Mouse (Mus musculus) lung, adult 10 weeks (tissue): Measurements from ENCODE around the gene Nelfb. TPM values are rescaled to one million over a fixed set of nuclear protein-coding genes. Genes with fewer than 3 reads are reported as not detected.

ENCODE experiments used
- polyA plus RNA-seq: library from polyadenylated mRNA; stranded (reverse); fragments of 350-450 nt; fragmentation: Illumina TruSeq; extraction: RNeasy Lipid Tissue Mini Kit (QIAGEN cat#74804); gene quantifications from one replicate; pipeline ENCODE4 v1.2.3, GENCODE M21; 2014; ENCODE audit warnings: low read depth, low replicate concordance; ENCODE audit not compliant: insufficient read depth

Gene Nelfb
- polyA plus RNA-seq = 41.8 TPM

GRCm38 (mm10) chr2:25211121-25211670, at the start of gene Nelfb:
Gene Nelfb (minus strand): TSS chr2:25211489.

DNA sequence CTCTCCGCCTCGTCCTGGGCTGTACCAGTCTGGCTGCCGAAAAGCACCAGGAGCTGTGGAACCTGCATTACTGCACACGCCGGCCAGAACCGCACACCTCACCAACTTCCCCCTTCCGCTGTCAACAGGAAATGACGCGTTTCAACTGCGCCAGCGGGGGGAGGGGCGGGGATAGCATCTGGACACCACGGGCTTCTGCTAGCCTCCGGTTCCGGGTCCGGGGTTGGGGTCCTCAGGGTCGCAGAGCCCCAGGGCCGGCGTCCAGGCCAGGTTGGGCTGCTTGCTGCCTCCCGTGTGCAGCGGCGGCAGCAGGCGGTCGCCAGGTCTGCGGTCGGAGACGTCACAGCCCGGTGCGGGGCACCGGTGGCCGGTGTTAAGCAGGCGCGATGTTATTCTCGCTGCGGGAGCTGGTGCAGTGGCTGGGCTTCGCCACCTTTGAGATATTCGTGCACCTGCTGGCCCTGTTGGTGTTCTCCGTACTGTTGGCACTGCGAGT, 44.0 kb upstream of the Nelfb start, which contains the start of gene Tmem203:
TSS of gene Tmem203 (plus strand) at position 156 of the 496 bp plus-strand sequence.

GRCm38 (mm10) chr2:25246183-25247072, 35.1 kb upstream of the Nelfb start, which contains the start of gene AL732309.1:
Gene AL732309.1 (minus strand): TSS chr2:25246863.

DNA sequence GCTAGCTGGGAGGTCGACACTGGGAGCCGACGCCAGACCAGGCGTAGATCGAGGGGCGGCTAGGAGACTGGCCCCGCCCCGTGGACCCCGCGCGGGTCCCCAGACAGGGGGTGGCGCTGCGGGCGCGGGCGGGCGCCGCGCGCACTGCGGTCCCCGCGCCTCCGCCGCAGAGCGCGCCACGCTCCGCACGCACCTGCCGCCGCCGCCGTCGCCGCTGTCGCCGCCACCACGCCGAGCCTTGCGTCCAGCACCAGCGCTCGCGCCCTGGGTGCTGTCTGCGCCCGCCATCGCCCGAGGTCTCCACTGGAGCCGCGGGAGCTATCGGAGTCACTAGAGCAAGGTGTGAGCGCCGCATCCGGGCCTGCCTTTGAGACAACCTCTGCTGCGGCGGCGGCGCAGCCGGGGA, 30.8 kb upstream of the Nelfb start, which contains the start of the genes Rnf208 and Cysrt1:
TSS of gene Rnf208 (plus strand) at position 155 of the 406 bp plus-strand sequence.
TSS of gene Cysrt1 (minus strand) at position 352 of the 406 bp plus-strand sequence.

GRCm38 (mm10) chr2:25236614-25237013, 25.3 kb upstream of the Nelfb start, which contains the start of gene Rnf224:
Gene Rnf224 (minus strand): TSS chr2:25236787.

DNA sequence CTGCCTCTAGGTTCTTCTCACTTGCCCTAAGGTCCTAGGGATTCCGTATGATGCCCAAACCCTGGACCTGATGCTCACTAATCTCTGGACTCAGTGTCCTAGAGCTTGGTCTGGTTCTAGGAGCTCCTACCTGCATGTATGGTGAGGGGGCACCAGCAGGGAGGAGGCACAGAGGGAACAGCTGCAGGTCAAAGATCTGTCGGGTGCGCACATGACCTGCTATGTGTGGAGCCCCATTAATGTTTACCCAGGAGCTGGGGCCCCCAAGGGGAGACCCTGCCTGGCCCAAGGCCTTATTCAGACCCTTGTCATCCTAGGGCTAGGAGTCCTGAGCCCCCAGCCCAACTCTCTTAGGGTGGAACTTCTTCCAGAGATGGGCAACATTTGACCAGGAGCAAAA, 22.8 kb upstream of the Nelfb start, which contains the start of gene Slc34a3:
TSS of gene Slc34a3 (minus strand) at position 315 of the 400 bp plus-strand sequence.

GRCm38 (mm10) chr2:25224492-25224765, 13.1 kb upstream of the Nelfb start, which contains the start of gene Tubb4b:
Gene Tubb4b (minus strand): TSS chr2:25224702.

GRCm38 (mm10) chr2:25218445-25218844, 7.2 kb upstream of the Nelfb start, which contains the start of gene Fam166a:
Gene Fam166a (plus strand): TSS chr2:25218745.

DNA sequence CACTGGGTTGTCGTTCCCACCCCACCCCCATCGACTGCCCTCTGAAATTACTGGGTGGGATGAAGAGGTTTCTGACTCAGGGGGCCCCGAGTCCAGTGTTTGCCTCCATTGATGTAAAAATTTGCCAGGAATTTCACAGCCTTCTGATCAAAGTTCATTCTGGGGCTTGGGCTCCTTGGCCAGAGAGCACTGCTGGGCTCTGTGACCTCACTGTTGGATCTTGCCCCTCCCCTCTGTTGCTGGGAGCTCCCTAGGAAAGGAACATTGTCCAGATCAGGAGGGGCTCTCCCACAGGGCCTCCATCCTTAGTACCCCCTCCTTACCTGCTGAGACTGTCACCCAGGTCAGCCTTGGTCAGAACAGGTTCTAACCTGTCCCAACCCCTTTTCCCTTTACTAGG, 3.2 kb upstream of the Nelfb start, which contains the start of gene Stpg3:
TSS of gene Stpg3 (minus strand) at position 194 of the 400 bp plus-strand sequence.

GRCm38 (mm10) chr2:25196172-25196954, 14.9 kb downstream of the Nelfb start, which contains the start of gene Tor4a:
Gene Tor4a (minus strand): TSS chr2:25196886.

GRCm38 (mm10) chr2:25180478-25180903, 30.8 kb downstream of the Nelfb start, which contains the start of gene Nrarp:
Gene Nrarp (plus strand): TSS chr2:25180758.

Other genes starting within 250 kb of the Nelfb start
- gene Dph7, start 249.1 kb downstream of the Nelfb start, polyA plus RNA-seq = 12.6 TPM
- 58.2 TPM for gene Mrpl41, start 236.4 kb downstream of the Nelfb start, polyA plus RNA-seq
- gene Pnpla7, start 235.5 kb downstream of the Nelfb start, polyA plus RNA-seq = 13.0 TPM
- gene Nsmf, start 157.1 kb downstream of the Nelfb start, polyA plus RNA-seq = 29.3 TPM
- gene Entpd8, start 131.2 kb downstream of the Nelfb start, polyA plus RNA-seq = 2.4 TPM
- 1.9 TPM for gene Noxa1, start 116.3 kb downstream of the Nelfb start, polyA plus RNA-seq
- 28.7 TPM for gene Nrarp, start 30.7 kb downstream of the Nelfb start, polyA plus RNA-seq
- 18.3 TPM for gene Tor4a, start 14.6 kb downstream of the Nelfb start, polyA plus RNA-seq
- not detected for gene Stpg3, start 3.1 kb upstream of the Nelfb start, polyA plus RNA-seq
- not detected for gene Fam166a, start 7.3 kb upstream of the Nelfb start, polyA plus RNA-seq
- gene Tubb4b, start 13.2 kb upstream of the Nelfb start, polyA plus RNA-seq = 379 TPM
- not detected for gene Slc34a3, start 22.9 kb upstream of the Nelfb start, polyA plus RNA-seq
- not detected for gene Rnf224, start 25.3 kb upstream of the Nelfb start, polyA plus RNA-seq
- gene Rnf208, start 30.8 kb upstream of the Nelfb start, polyA plus RNA-seq = 2.1 TPM
- gene Cysrt1, start 31.0 kb upstream of the Nelfb start, polyA plus RNA-seq = 0.30 TPM
- gene AL732309.1, start 35.4 kb upstream of the Nelfb start, polyA plus RNA-seq = 6.2 TPM
- 15.5 TPM for gene Tmem203, start 44.0 kb upstream of the Nelfb start, polyA plus RNA-seq
- 6.2 TPM for gene Tprn, start 51.1 kb upstream of the Nelfb start, polyA plus RNA-seq
- gene Ssna1, start 60.9 kb upstream of the Nelfb start, polyA plus RNA-seq = 68.9 TPM
- gene Anapc2, start 61.0 kb upstream of the Nelfb start, polyA plus RNA-seq = 38.0 TPM
- not detected for gene Tmem210, start 76.7 kb upstream of the Nelfb start, polyA plus RNA-seq
- gene Lrrc26, start 78.4 kb upstream of the Nelfb start, polyA plus RNA-seq = 22.2 TPM
- gene Grin1, start 107.7 kb upstream of the Nelfb start, polyA plus RNA-seq = not detected
- gene Man1b1, start 120.8 kb upstream of the Nelfb start, polyA plus RNA-seq = 31.9 TPM
- 18.5 TPM for gene Dpp7, start 144.9 kb upstream of the Nelfb start, polyA plus RNA-seq
- 51.2 TPM for gene Uap1l1, start 154.2 kb upstream of the Nelfb start, polyA plus RNA-seq
- 1.0 TPM for gene Sapcd2, start 160.8 kb upstream of the Nelfb start, polyA plus RNA-seq
- gene Entpd2, start 184.4 kb upstream of the Nelfb start, polyA plus RNA-seq = 7.6 TPM
- gene Npdc1, start 187.9 kb upstream of the Nelfb start, polyA plus RNA-seq = 69.7 TPM
- gene Fut7, start 211.8 kb upstream of the Nelfb start, polyA plus RNA-seq = 1.7 TPM
- gene Abca2, start 217.2 kb upstream of the Nelfb start, polyA plus RNA-seq = 9.0 TPM
- 364 TPM for gene Clic3, start 245.3 kb upstream of the Nelfb start, polyA plus RNA-seq
- 44.5 TPM for gene Paxx, start 249.6 kb upstream of the Nelfb start, polyA plus RNA-seq